Mouse (Mus musculus) forebrain, embryonic 14.5 days (tissue): Measurements from ENCODE around the gene Zfp108. TPM values are rescaled to one million over a fixed set of nuclear protein-coding genes. Genes with fewer than 3 reads are reported as not detected.

Source experiments
- ATAC-seq: fragments of 200-750 bp; cut with Nextera tagmentation; 2 replicates; pipeline ENCODE4 v1.8.0; 2017; ENCODE audit warnings: mild to moderate bottlenecking, moderate library complexity
- DNase-seq: peaks from one replicate; pipeline ENCODE4 v3.0.0-alpha.2; 2015; ENCODE audit warnings: low spot score
- H3K27ac ChIP-seq: fragments of 300-500 bp; sonication (generic); 2 replicates; pipeline ENCODE4 v1.5.1; 2014; ENCODE audit warnings: low read depth, mild to moderate bottlenecking, control low read depth, low read length, moderate library complexity
- H3K27me3 ChIP-seq: fragments of 300-500 bp; sonication (generic); replicated peaks from 2 replicates; pipeline ENCODE4 v1.6.1; 2014; ENCODE audit warnings: low read length, control low read depth, mixed read lengths; ENCODE audit not compliant: control insufficient read depth, insufficient read depth
- H3K36me3 ChIP-seq: fragments of 300-500 bp; sonication (generic); 2 replicates; pipeline ENCODE4 v1.6.1; 2014; ENCODE audit warnings: low read length, control low read depth; ENCODE audit not compliant: control insufficient read depth, insufficient read depth
- H3K4me1 ChIP-seq: fragments of 300-500 bp; sonication (generic); 2 replicates; pipeline ENCODE4 v1.6.1; 2014; ENCODE audit warnings: antibody characterized with exemption, low read length, control low read depth; ENCODE audit not compliant: control insufficient read depth, insufficient read depth
- H3K4me2 ChIP-seq: fragments of 300-500 bp; sonication (generic); 2 replicates; pipeline ENCODE4 v1.6.1; 2014; ENCODE audit warnings: mild to moderate bottlenecking, control low read depth, low read length
- H3K4me3 ChIP-seq: fragments of 300-500 bp; sonication (generic); 2 replicates; pipeline ENCODE4 v1.5.1; 2014; ENCODE audit warnings: low read depth, low read length, control low read depth
- H3K9ac ChIP-seq: fragments of 300-500 bp; sonication (generic); 2 replicates; pipeline ENCODE4 v1.6.1; 2014; ENCODE audit warnings: mild to moderate bottlenecking, low read length, control low read depth, moderate library complexity
- H3K9me3 ChIP-seq: fragments of 300-500 bp; sonication (generic); replicated peaks from 2 replicates; pipeline ENCODE4 v1.6.1; 2016; ENCODE audit warnings: low read length, control low read depth, mixed read lengths; ENCODE audit not compliant: control insufficient read depth
- WGBS: fragments of 180-500 bp; shearing (Covaris S2); extraction: QIAGEN DNeasy Blood & Tissue Kit; methylation state at CpG from one replicate; pipeline ENCODE4 v1.1.7; 2014; 5-methylcytosine and 5-hydroxymethylcytosine counted together
- polyA plus RNA-seq: library from polyadenylated mRNA; unstranded; fragments of >200 nt; fragmentation: Nextera tagmentation; extraction: Ambion mirVana; gene quantifications from 2 replicates; pipeline ENCODE4 v1.2.1, GENCODE M21; 2014

Zfp108 gene
- 4.1 and 6.0 TPM in 2 replicates for polyA plus RNA-seq

DNA sequence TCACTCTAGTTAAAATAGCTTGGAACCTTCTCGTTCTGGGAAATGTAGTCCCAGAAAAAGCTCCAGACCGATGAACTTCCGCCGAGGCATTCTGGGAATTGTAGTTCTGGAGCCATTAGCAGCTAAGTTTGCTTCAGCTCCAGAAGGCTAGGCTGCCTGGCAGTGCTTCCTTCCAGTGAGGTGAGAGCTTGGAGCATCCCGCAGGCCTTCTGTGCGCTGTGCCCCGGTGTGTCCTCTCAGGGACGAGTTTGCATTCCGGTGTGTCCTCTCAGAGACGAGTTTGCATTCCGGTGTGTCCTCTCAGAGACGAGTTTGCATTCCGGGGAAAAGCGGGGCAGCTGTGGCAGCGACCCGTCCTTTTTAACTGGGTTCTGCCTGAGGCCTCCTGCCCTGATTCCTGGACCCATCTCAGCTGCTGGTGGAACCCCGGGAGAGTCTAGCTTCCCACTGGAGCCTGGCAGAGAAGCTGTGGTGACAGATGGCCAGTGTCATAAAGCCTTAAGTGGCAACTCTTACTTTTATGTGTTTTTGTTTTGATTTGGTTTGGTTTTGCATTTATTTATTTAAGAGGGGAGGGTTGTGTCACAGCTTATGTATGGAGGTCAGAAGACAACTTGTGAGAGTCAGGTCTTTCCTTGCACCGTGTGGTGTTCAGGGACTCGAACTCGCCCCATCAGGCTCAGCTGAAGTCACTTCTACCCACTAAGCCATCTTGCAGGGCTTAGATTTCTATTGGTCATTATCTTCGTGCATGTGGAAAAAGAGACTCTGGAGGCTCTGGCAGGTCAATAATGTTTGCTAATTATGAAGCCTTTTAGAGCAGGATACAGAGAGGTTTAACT, at the start of gene Zfp108:
Gene Zfp108 (plus strand): TSS at position 162 of the 842 bp plus-strand sequence.
- DNase-seq (peak; percentile 97), ATAC-seq (peak; percentile 93)
- Histone ChIP-seq H3K4me1 (0 out of 2 replicates have a peak, but pooled peaks cover 4% of the 10 kb centered on the region), H3K9ac (peak within 1 kb of the TSS; percentile 66), H3K4me3 (peak within 1 kb of the TSS; percentile 32), H3K27me3 (no peaks in the 10 kb centered on the region), H3K27ac (no peak within 1 kb of the TSS), H3K36me3 (no peaks in the 10 kb centered on the region), H3K9me3 (no peaks in the 10 kb centered on the region), H3K4me2 (peak within 1 kb of the TSS; percentile 59)
- WGBS: 19% methylated on average over 21 of the region's 21 CpGs

DNA sequence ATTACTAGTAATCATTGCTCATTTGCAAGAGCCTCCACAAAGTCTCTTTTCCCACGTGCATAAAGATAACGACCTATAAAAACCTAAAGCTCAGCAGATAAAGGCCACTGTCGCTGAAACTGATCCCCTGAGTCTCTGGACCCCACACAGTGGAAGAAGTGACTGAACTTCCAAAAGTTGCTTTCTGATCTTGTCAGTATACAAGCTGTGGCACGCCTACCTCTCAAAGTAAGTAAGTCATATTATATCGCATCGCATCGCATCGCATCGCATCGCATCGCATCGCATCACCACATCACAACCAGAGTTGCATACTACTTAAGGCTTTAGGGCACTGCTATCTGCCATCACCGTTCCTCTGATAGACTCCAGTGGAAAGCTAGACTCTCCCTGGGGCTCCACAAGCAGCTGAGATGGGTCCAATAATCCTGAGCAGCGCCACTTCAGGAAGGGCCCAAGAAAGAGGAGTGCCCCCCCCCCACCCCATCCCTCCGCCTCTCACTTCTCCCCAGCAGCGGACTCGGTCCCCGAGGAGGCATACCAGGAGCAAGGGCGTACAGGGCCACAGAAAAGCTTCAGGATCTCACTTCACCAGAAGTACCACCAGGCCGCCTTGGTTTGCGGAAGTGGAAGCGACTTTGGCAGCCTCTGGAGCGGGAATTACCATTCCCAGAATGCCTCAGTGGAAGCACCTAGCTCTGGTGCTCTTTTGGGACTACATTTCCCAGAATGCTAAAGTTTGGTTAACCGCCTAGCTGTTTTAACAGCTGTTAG, 46.9 kb upstream of the Zfp108 start:
- H3K4me2 ChIP-seq: peak overlapping the region; percentile 67
- ATAC-seq: peak; percentile 92
- H3K9me3 ChIP-seq: no peaks in the 10 kb centered on the region
- peak overlapping the region; percentile 57 for H3K4me3 ChIP-seq
- peak; percentile 97 for DNase-seq
- WGBS: 11% methylated on average over 24 of the region's 24 CpGs
- H3K36me3 ChIP-seq: peaks cover 12% of the 10 kb centered on the region; the same call in 1 of the 2 replicates
- peaks cover 4% of the 10 kb centered on the region for H3K4me1 ChIP-seq
- H3K27me3 ChIP-seq: no peaks in the 10 kb centered on the region
- H3K27ac ChIP-seq: no peak overlapping the region
- peak overlapping the region; percentile 85 for H3K9ac ChIP-seq

DNA sequence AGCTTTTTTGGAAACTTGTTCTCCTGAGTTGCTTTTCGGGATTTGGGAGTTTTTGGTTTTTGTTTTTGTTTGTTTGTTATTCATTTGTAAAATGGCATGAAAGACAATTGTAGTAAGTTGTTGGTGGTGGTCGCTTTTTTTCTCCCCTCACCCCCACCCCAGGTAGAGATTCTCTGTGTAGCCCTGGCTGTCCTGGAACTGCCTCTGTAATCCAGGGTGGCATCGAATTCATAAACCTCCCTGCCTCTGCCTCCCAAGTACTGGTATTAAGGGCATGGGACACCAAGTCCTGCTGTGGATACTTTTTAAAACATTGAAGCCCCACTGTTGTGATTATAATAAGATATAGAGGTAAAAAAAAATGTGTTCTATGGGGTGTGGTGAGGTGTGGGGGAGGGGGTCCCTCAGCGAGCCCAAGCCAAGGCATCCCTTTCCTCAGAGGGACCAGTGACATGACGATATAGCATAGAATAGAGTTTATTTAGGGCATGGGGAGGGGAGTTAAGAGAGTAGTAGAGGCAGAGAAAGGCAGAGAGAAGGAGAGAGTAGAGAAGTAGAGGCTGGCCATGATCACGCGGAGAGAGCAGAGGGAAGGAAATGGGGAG, 46.2 kb upstream of the Zfp108 start:
- no peak overlapping the region for H3K27ac ChIP-seq
- H3K27me3 ChIP-seq: no peaks in the 10 kb centered on the region
- ATAC-seq (peak; percentile 60), DNase-seq (no peak)
- H3K9ac ChIP-seq: no peak overlapping the region; the same call in 1 of the 2 replicates
- peak overlapping the region; percentile 57 for H3K4me3 ChIP-seq
- peaks cover 9% of the 10 kb centered on the region; the same call in 1 of the 2 replicates for H3K36me3 ChIP-seq
- H3K4me2 ChIP-seq: peak overlapping the region; percentile 67
- peaks cover 4% of the 10 kb centered on the region for H3K4me1 ChIP-seq
- WGBS: 63% methylated on average over 7 of the region's 7 CpGs
- H3K9me3 ChIP-seq: no peaks in the 10 kb centered on the region

DNA sequence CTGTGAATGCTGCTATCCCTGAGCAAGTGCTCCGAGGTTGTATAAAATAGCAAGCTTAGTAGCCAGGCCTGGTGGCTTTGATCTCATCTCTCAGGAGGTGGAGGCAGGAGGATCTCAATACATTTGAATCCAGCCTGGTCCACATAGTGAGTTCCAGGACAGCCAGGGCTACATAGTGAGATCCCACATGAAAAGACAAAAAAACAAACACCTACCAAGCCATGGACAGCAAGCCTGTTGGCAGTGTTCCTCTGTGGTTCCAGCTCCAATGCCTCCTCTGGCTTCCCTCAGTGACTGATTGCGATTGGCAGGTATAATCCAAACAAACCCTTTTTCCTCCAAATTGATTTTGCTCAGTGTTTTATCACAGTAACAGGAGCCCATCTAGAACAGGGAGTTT, 44.3 kb upstream of the Zfp108 start:
- WGBS: 73% methylated on average over 2 of the region's 2 CpGs
- DNase-seq (no peak), ATAC-seq (no peak)
- Histone ChIP-seq H3K9ac (no peak overlapping the region), H3K27ac (no peak overlapping the region), H3K4me3 (no peak overlapping the region), H3K4me1 (peaks cover 4% of the 10 kb centered on the region), H3K4me2 (no peak overlapping the region), H3K36me3 (peaks cover 3% of the 10 kb centered on the region; the same call in 1 of the 2 replicates), H3K9me3 (no peaks in the 10 kb centered on the region), H3K27me3 (no peaks in the 10 kb centered on the region)

DNA sequence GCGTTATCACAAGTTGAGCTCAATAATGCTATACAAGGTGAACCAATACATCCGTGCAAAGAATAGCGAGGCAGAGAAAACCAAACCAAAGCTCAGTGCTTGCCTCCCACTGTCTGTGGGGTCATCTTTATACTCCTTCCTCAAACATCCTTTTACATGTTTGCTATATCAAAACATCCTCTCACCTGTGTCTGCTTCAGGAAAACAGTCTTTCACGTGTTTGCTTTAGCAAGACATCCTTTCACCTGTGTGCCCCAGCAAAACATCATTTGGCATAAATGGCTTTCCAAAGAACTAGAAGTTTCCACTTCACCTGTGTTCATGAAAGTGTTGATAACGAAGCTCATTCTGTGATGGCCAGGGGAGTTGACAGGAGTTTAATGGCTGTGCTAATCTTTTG, 43.3 kb upstream of the Zfp108 start, which contains the start of gene Zfp111:
Gene Zfp111 (minus strand): TSS at position 101 of the 400 bp plus-strand sequence.
- ATAC-seq (no peak), DNase-seq (no peak)
- no peak within 1 kb of the TSS for H3K27ac ChIP-seq
- H3K27me3 ChIP-seq: no peaks in the 10 kb centered on the region
- no peaks in the 10 kb centered on the region for H3K36me3 ChIP-seq
- no peak within 1 kb of the TSS for H3K4me3 ChIP-seq
- peaks cover 4% of the 10 kb centered on the region for H3K4me1 ChIP-seq
- WGBS: 80% methylated on average over 5 of the region's 5 CpGs
- no peak within 1 kb of the TSS for H3K9ac ChIP-seq
- H3K9me3 ChIP-seq: no peaks in the 10 kb centered on the region
- no peak within 1 kb of the TSS for H3K4me2 ChIP-seq

DNA sequence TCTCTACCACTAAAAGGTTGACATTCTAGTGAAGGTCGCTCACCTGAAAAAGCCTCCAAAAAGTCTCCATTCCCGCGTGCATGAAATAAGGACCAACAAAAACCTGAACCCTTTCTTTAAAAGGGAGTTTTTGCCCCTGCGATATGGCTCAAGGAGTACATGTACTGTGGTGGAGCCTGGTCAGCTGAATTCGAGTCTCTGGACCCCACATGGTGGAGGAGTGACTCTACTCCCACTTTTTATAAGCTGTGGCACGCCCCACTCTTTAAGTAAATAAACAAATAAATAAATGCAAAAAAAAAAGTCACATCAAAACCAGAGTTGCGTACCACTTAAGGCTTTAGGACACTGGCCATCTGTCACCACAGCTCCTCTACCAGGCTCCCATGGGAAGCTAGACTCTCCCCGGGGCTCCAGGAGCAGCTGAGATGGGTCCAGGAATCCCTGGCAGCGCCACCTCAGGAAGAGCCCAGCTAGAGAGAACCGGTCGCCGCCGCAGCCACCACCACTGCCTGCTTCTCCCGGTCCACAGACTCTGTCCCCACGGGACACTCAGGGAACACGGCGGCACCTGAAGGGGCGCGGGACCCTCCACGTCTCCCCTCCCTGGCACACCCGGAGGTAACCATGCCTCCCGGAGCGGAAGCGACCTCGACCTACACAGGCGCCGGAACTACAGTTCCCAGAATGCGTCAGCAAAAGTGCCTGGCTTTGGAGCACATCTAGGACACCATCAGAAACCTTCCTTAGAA, 17.4 kb upstream of the Zfp108 start, which contains the start of gene Zfp109:
Gene Zfp109 (minus strand): TSS at position 521 of the 752 bp plus-strand sequence.
- peak within 1 kb of the TSS; percentile 77 for H3K9ac ChIP-seq
- peaks cover 4% of the 10 kb centered on the region; the same call in 1 of the 2 replicates for H3K4me1 ChIP-seq
- H3K27ac ChIP-seq: no peak within 1 kb of the TSS
- ATAC-seq (peak; percentile 97), DNase-seq (peak; percentile 86)
- peak within 1 kb of the TSS; percentile 69 for H3K4me3 ChIP-seq
- 5% methylated on average over 28 of the region's 28 CpGs for WGBS
- H3K27me3 ChIP-seq: no peaks in the 10 kb centered on the region
- peak within 1 kb of the TSS; percentile 55 for H3K4me2 ChIP-seq
- no peaks in the 10 kb centered on the region for H3K9me3 ChIP-seq
- peaks cover 7% of the 10 kb centered on the region; the same call in 1 of the 2 replicates for H3K36me3 ChIP-seq

DNA sequence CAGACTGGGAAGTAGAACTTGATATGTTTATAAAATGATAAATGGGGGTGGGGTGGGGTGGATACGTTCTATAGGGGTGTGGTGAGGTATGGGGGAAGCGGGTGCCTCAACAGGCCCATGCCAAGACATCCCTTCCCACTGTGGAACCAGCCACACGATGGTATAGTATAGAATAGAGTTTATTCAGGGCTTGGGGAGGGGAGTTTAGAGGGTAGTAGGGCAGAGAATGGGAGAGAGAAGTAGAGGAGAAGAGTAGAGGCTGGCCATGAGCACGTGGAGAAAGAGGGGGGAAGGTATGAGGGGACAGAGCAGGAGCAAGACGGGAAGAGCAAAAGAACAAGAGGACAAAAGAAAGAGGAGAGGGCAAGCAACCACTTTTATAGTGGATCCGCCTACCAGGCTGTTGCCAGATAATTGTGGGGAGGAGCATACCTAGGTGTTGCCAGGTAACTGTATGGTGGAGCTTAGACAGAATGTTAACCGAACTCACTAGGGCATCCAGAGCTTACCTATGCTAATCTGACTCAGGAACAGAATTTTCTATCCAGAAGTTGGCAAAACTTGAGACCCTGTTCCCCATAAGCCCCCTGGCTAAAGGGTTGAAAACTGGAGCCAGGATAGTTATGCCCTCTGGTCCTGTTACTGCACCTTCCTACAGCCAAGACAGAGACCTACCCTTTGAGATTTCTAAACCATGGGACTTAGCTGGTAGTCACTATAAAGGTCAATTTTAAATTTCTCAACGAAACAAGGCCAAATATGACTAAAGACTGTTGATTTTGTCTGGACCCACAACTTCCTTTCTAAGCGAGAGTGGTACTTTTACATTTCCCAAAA, 597 bp upstream of the Zfp108 start:
- no peaks in the 10 kb centered on the region for H3K27me3 ChIP-seq
- no peaks in the 10 kb centered on the region for H3K36me3 ChIP-seq
- ATAC-seq: peak; percentile 49
- peak overlapping the region; percentile 59 for H3K4me2 ChIP-seq
- H3K9me3 ChIP-seq: no peaks in the 10 kb centered on the region
- WGBS: 59% methylated on average over 9 of the region's 9 CpGs
- peak overlapping the region; percentile 32 for H3K4me3 ChIP-seq
- 0 out of 2 replicates have a peak, but pooled peaks cover 4% of the 10 kb centered on the region for H3K4me1 ChIP-seq
- H3K9ac ChIP-seq: no peak overlapping the region; the same call in 1 of the 2 replicates
- no peak overlapping the region for H3K27ac ChIP-seq
- DNase-seq: no peak
